Mouse (Mus musculus) heart, postnatal 0 days (tissue): ENCODE measurements at regions not wholly inside any gene's neighbourhood (a gene's known extent, or its start where the extent isn't known, plus 50 kb on each side); places are given as distances from the start of the nearest gene placed in this dataset.

Experiments
- CTCF ChIP-seq: IDR thresholded peaks from 2 replicates; pipeline ENCODE4 v1.5.1; 2016; ENCODE audit warnings: antibody characterized with exemption, control low read depth, low read depth
- EP300 ChIP-seq: IDR thresholded peaks from 2 replicates; pipeline ENCODE4 v1.6.1; 2016; ENCODE audit warnings: antibody characterized with exemption, low read depth

GRCm38 (mm10) chr1:168502266-168502665, 70.2 kb upstream of the Pbx1 start:
- TF ChIP-seq EP300 (no peak), CTCF (no peak)
